Mouse (Mus musculus) limb, embryonic 12.5 days (tissue): Measurements from ENCODE around the gene Prrc2a. TPM values are rescaled to one million over a fixed set of nuclear protein-coding genes. Genes with fewer than 3 reads are reported as not detected.
A peak's percentile ranks its signal among the peaks of the same experiment; 100 is the strongest.

Experiments used
- ATAC-seq: fragments of 200-750 bp; cut with Nextera tagmentation; 2 replicates; pipeline ENCODE4 v1.8.0; 2017; ENCODE audit warnings: low read depth, moderate TSS enrichment; ENCODE audit not compliant: insufficient number of reproducible peaks, insufficient read depth, low FRiP score, low TSS enrichment
- H3K27ac ChIP-seq: fragments of 300-500 bp; sonication (generic); 2 replicates; pipeline ENCODE4 v1.5.1; 2016; ENCODE audit warnings: mild to moderate bottlenecking, moderate library complexity
- H3K27me3 ChIP-seq: fragments of 300-500 bp; sonication (generic); 2 replicates; pipeline ENCODE4 v1.6.1; 2016; ENCODE audit warnings: mild to moderate bottlenecking, moderate library complexity
- H3K36me3 ChIP-seq: fragments of 300-500 bp; sonication (generic); 2 replicates; pipeline ENCODE4 v1.6.1; 2016; ENCODE audit warnings: mild to moderate bottlenecking, moderate library complexity
- H3K4me1 ChIP-seq: fragments of 300-500 bp; sonication (generic); replicated peaks from 2 replicates; pipeline ENCODE4 v1.6.1; 2016
- H3K4me2 ChIP-seq: fragments of 300-500 bp; sonication (generic); 2 replicates; pipeline ENCODE4 v1.6.1; 2016; ENCODE audit warnings: mild to moderate bottlenecking, moderate library complexity
- H3K4me3 ChIP-seq: fragments of 300-500 bp; sonication (generic); replicated peaks from 2 replicates; pipeline ENCODE4 v1.5.1; 2016; ENCODE audit warnings: mild to moderate bottlenecking
- H3K9ac ChIP-seq: fragments of 300-500 bp; sonication (generic); replicated peaks from 2 replicates; pipeline ENCODE4 v1.6.1; 2016; ENCODE audit warnings: mild to moderate bottlenecking, moderate library complexity
- H3K9me3 ChIP-seq: fragments of 300-500 bp; sonication (generic); 2 replicates; pipeline ENCODE4 v1.6.1; 2016; ENCODE audit warnings: mild to moderate bottlenecking, moderate library complexity
- WGBS: fragments of 180-500 bp; shearing (Covaris S2); methylation state at CpG from one replicate; pipeline ENCODE4 v1.1.7; 2016; 5-methylcytosine and 5-hydroxymethylcytosine counted together
- polyA plus RNA-seq: library from polyadenylated mRNA; unstranded; fragments of >200 nt; fragmentation: Nextera tagmentation; extraction: Ambion mirVana; gene quantifications from 2 replicates; pipeline ENCODE4 v1.2.1, GENCODE M21; 2016

Gene Prrc2a
- polyA plus RNA-seq, 1 experiment from 2014 or later = 231 TPM

GRCm38 (mm10) chr17:35187959-35188610, 23.4 kb upstream of the Prrc2a start, which contains the start of gene Lst1:
TSS of gene Lst1 (minus strand) at chr17:35188439.
- ATAC-seq = no peak
- H3K9me3 ChIP-seq = no peaks in the 10 kb centered on the region
- no peaks in the 10 kb centered on the region for H3K36me3 ChIP-seq
- peak within 1 kb of the TSS; percentile 56; the same call in 1 of the 2 replicates for H3K27ac ChIP-seq
- H3K27me3 ChIP-seq = no peaks in the 10 kb centered on the region; the same call in 1 of the 2 replicates
- 0 out of 2 replicates have a peak, but pooled peaks cover 8% of the 10 kb centered on the region for H3K4me1 ChIP-seq
- H3K9ac ChIP-seq = no peak within 1 kb of the TSS
- no peak within 1 kb of the TSS for H3K4me3 ChIP-seq
- H3K4me2 ChIP-seq = no peak within 1 kb of the TSS
- 73% methylated on average over 7 of the region's 7 CpGs for WGBS

GRCm38 (mm10) chr17:35187345-35187744, 22.6 kb upstream of the Prrc2a start:
- no peaks in the 10 kb centered on the region for H3K27me3 ChIP-seq
- WGBS = 66% methylated on average over 4 of the region's 4 CpGs
- H3K4me2 ChIP-seq = no peak overlapping the region
- H3K9ac ChIP-seq = no peak overlapping the region
- H3K9me3 ChIP-seq = no peaks in the 10 kb centered on the region
- H3K27ac ChIP-seq = peak overlapping the region; percentile 56; the same call in 1 of the 2 replicates
- H3K4me3 ChIP-seq = no peak overlapping the region
- 0 out of 2 replicates have a peak, but pooled peaks cover 8% of the 10 kb centered on the region for H3K4me1 ChIP-seq
- no peaks in the 10 kb centered on the region for H3K36me3 ChIP-seq
- ATAC-seq = no peak

GRCm38 (mm10) chr17:35186681-35187080, 22.0 kb upstream of the Prrc2a start:
- Histone ChIP-seq H3K9me3 (no peaks in the 10 kb centered on the region), H3K27me3 (no peaks in the 10 kb centered on the region), H3K9ac (peak overlapping the region; percentile 24; the same call in 1 of the 2 replicates), H3K4me3 (peak overlapping the region; percentile 39), H3K4me2 (peak overlapping the region; percentile 55), H3K36me3 (no peaks in the 10 kb centered on the region), H3K27ac (peak overlapping the region; percentile 87), H3K4me1 (0 out of 2 replicates have a peak, but pooled peaks cover 8% of the 10 kb centered on the region)
- ATAC-seq = no peak
- WGBS = 4% methylated on average over 4 of the region's 4 CpGs

GRCm38 (mm10) chr17:35185639-35186611, 21.2 kb upstream of the Prrc2a start:
- H3K36me3 ChIP-seq = no peaks in the 10 kb centered on the region
- H3K27ac ChIP-seq = peak overlapping the region; percentile 87
- H3K4me2 ChIP-seq = peak overlapping the region; percentile 55
- WGBS = 2% methylated on average over 18 of the region's 18 CpGs
- no peaks in the 10 kb centered on the region for H3K9me3 ChIP-seq
- peak overlapping the region; percentile 39 for H3K4me3 ChIP-seq
- no peaks in the 10 kb centered on the region for H3K27me3 ChIP-seq
- H3K9ac ChIP-seq = peak overlapping the region; percentile 24; the same call in 1 of the 2 replicates
- H3K4me1 ChIP-seq = 0 out of 2 replicates have a peak, but pooled peaks cover 8% of the 10 kb centered on the region
- ATAC-seq = peak; percentile 34

- H3K4me1 ChIP-seq = no peaks in the 10 kb centered on the region
- no peak overlapping the region for H3K4me2 ChIP-seq
- H3K9ac ChIP-seq = no peak overlapping the region; the same call in 1 of the 2 replicates
- ATAC-seq = no peak
- H3K27ac ChIP-seq = no peak overlapping the region
- no peaks in the 10 kb centered on the region for H3K9me3 ChIP-seq
- no peaks in the 10 kb centered on the region for H3K27me3 ChIP-seq
- no peak overlapping the region for H3K4me3 ChIP-seq
- 84% methylated on average over 5 of the region's 5 CpGs for WGBS
- no peaks in the 10 kb centered on the region for H3K36me3 ChIP-seq
These were observed 15.4 kb upstream of the Prrc2a start for GRCm38 (mm10) chr17:35180093-35180492.

- WGBS = 12% methylated on average over 5 of the region's 5 CpGs
- H3K27ac ChIP-seq = no peak overlapping the region
- H3K9ac ChIP-seq = no peak overlapping the region
- ATAC-seq = peak; percentile 57; the same call in 1 of the 2 replicates
- H3K27me3 ChIP-seq = no peaks in the 10 kb centered on the region
- H3K9me3 ChIP-seq = no peaks in the 10 kb centered on the region
- no peak overlapping the region for H3K4me3 ChIP-seq
- no peaks in the 10 kb centered on the region for H3K36me3 ChIP-seq
- no peak overlapping the region for H3K4me2 ChIP-seq
- 0 out of 2 replicates have a peak, but pooled peaks cover 4% of the 10 kb centered on the region for H3K4me1 ChIP-seq
These were observed 13.8 kb upstream of the Prrc2a start for GRCm38 (mm10) chr17:35178528-35178927.

- no peak within 1 kb of the TSS for H3K27ac ChIP-seq
- H3K4me1 ChIP-seq = 0 out of 2 replicates have a peak, but pooled peaks cover 4% of the 10 kb centered on the region
- no peaks in the 10 kb centered on the region for H3K36me3 ChIP-seq
- no peak for ATAC-seq
- no peaks in the 10 kb centered on the region for H3K9me3 ChIP-seq
- H3K4me2 ChIP-seq = no peak within 1 kb of the TSS
- no peaks in the 10 kb centered on the region for H3K27me3 ChIP-seq
- H3K9ac ChIP-seq = no peak within 1 kb of the TSS; the same call in 1 of the 2 replicates
- H3K4me3 ChIP-seq = no peak within 1 kb of the TSS
- 57% methylated on average over 2 of the region's 2 CpGs for WGBS
These were observed 11.3 kb upstream of the Prrc2a start, which contains the start of gene Aif1 for GRCm38 (mm10) chr17:35175968-35176367. TSS of gene Aif1 (minus strand) at chr17:35176068.

GRCm38 (mm10) chr17:35175382-35175781, 10.7 kb upstream of the Prrc2a start:
- no peaks in the 10 kb centered on the region for H3K9me3 ChIP-seq
- no peak overlapping the region for H3K4me3 ChIP-seq
- no peak overlapping the region for H3K27ac ChIP-seq
- H3K4me1 ChIP-seq = 0 out of 2 replicates have a peak, but pooled peaks cover 4% of the 10 kb centered on the region
- no peaks in the 10 kb centered on the region for H3K27me3 ChIP-seq
- H3K36me3 ChIP-seq = no peaks in the 10 kb centered on the region
- no peak overlapping the region for H3K4me2 ChIP-seq
- 75% methylated on average over 6 of the region's 6 CpGs for WGBS
- no peak for ATAC-seq
- no peak overlapping the region; the same call in 1 of the 2 replicates for H3K9ac ChIP-seq

- no peak overlapping the region for H3K4me2 ChIP-seq
- H3K9me3 ChIP-seq = no peaks in the 10 kb centered on the region
- H3K27ac ChIP-seq = no peak overlapping the region
- 0 out of 2 replicates have a peak, but pooled peaks cover 4% of the 10 kb centered on the region for H3K4me1 ChIP-seq
- no peak overlapping the region for H3K9ac ChIP-seq
- ATAC-seq = no peak
- H3K27me3 ChIP-seq = no peaks in the 10 kb centered on the region
- H3K4me3 ChIP-seq = no peak overlapping the region
- no peaks in the 10 kb centered on the region for H3K36me3 ChIP-seq
- 45% methylated on average over 8 of the region's 8 CpGs for WGBS
These were observed 9.7 kb upstream of the Prrc2a start for GRCm38 (mm10) chr17:35174201-35174977.

- no peaks in the 10 kb centered on the region for H3K9me3 ChIP-seq
- H3K9ac ChIP-seq = no peak overlapping the region
- no peak for ATAC-seq
- H3K36me3 ChIP-seq = no peaks in the 10 kb centered on the region
- no peak overlapping the region for H3K4me2 ChIP-seq
- 74% methylated on average over 3 of the region's 3 CpGs for WGBS
- H3K27me3 ChIP-seq = no peaks in the 10 kb centered on the region
- no peak overlapping the region for H3K4me3 ChIP-seq
- H3K27ac ChIP-seq = no peak overlapping the region
- 0 out of 2 replicates have a peak, but pooled peaks cover 4% of the 10 kb centered on the region for H3K4me1 ChIP-seq
These were observed 8.6 kb upstream of the Prrc2a start for GRCm38 (mm10) chr17:35173329-35173728.
